In genomic region chr12:90142011-90142410, GRCm38 (mm10) we compare ENCODE assay signal across 9 mouse cellular contexts.
DNase-seq lines count a peak whose midpoint lies in the region; ATAC-seq lines count a peak whose summit lies in the region.
"Had no signal": no experiment of that assay in that cellular context is flagged by ENCODE, and none has a peak within 500 bp of the region (broad histone marks: within the 10 kb centered on the region; RNA-seq: fewer than 3 reads in every experiment).

No protein-coding gene starts in this region.

- peak; percentile 89 for ATAC-seq in frontal cortex, adult (ENCODE audit: low TSS enrichment)
- no peak for ATAC-seq in CD4-positive, CD25-positive, alpha-beta regulatory T cell, adult 4 months

- peak; percentile 6 for DNase-seq in retina, adult 2 months (ENCODE audit: low read depth, low spot score)
- no peak for DNase-seq in retina, embryonic 14.5 days (ENCODE audit: low spot score)
- DNase-seq in left cerebral cortex, adult 11 months (ENCODE audit: low spot score), result peak; percentile 57
- peak; percentile 63 to 86 for DNase-seq in right cerebral cortex, postnatal 36 days (ENCODE audit: low spot score in 2 of 2)
- DNase-seq in thymus, adult 18-20 months, result no peak
- no peak for DNase-seq in testis, postnatal 14 days (ENCODE audit: low spot score)
- DNase-seq: thymus, postnatal 14 days had no signal

Comparison
In these comparisons a context has a peak if more than half of its experiments do, and no peak if none do; other contexts are left out.
1. DNase-seq: peak in retina, adult 2 months (single experiment), left cerebral cortex, adult 11 months (single experiment) and right cerebral cortex, postnatal 36 days (2 of 2); none in retina, embryonic 14.5 days (single experiment), thymus, adult 18-20 months (0 of 2) and testis, postnatal 14 days (single experiment).